Mouse (Mus musculus) limb, embryonic 14.5 days (tissue): ENCODE data around the gene Aldh1a3. TPM values are rescaled to one million over a fixed set of nuclear protein-coding genes. Genes with fewer than 3 reads are reported as not detected.
A peak's percentile ranks its signal among the peaks of the same experiment; 100 is the strongest.

Experiments
- ATAC-seq: fragments of 200-750 bp; cut with Nextera tagmentation; 2 replicates; pipeline ENCODE4 v1.8.0; 2017; ENCODE audit warnings: low read depth, moderate number of reproducible peaks, moderate TSS enrichment; ENCODE audit not compliant: low FRiP score
- DNase-seq: peaks from one replicate; pipeline ENCODE4 v3.0.0-alpha.2; 2015; ENCODE audit warnings: low spot score
- H3K27ac ChIP-seq: fragments of 300-500 bp; sonication (generic); replicated peaks from 2 replicates; pipeline ENCODE4 v1.5.1; 2014; ENCODE audit warnings: low read depth, mild to moderate bottlenecking, low read length, moderate library complexity, mixed read lengths
- H3K27me3 ChIP-seq: fragments of 300-500 bp; sonication (generic); 2 replicates; pipeline ENCODE4 v1.6.1; 2014; ENCODE audit warnings: low read length, mixed read lengths; ENCODE audit not compliant: control insufficient read depth, insufficient read depth
- H3K36me3 ChIP-seq: fragments of 300-500 bp; sonication (generic); 2 replicates; pipeline ENCODE4 v1.6.1; 2014; ENCODE audit warnings: mild to moderate bottlenecking, low read length, moderate library complexity, mixed read lengths; ENCODE audit not compliant: control insufficient read depth, insufficient read depth
- H3K4me1 ChIP-seq: fragments of 300-500 bp; sonication (generic); 2 replicates; pipeline ENCODE4 v1.6.1; 2014; ENCODE audit warnings: antibody characterized with exemption, low read length, mixed read lengths; ENCODE audit not compliant: control insufficient read depth, insufficient read depth
- H3K4me2 ChIP-seq: fragments of 300-500 bp; sonication (generic); replicated peaks from 2 replicates; pipeline ENCODE4 v1.6.1; 2014; ENCODE audit warnings: low read depth, mild to moderate bottlenecking, low read length, moderate library complexity; ENCODE audit not compliant: severe bottlenecking
- H3K4me3 ChIP-seq: fragments of 300-500 bp; sonication (generic); replicated peaks from 2 replicates; pipeline ENCODE4 v1.5.1; 2014; ENCODE audit warnings: low read length
- H3K9ac ChIP-seq: fragments of 300-500 bp; sonication (generic); 2 replicates; pipeline ENCODE4 v1.6.1; 2014; ENCODE audit warnings: mild to moderate bottlenecking, low read depth, low read length, moderate library complexity; ENCODE audit not compliant: severe bottlenecking
- H3K9me3 ChIP-seq: fragments of 300-500 bp; sonication (generic); 2 replicates; pipeline ENCODE4 v1.6.1; 2016; ENCODE audit warnings: low read length; ENCODE audit not compliant: control insufficient read depth
- POLR2A ChIP-seq: fragments of 200-500 bp; IDR thresholded peaks from 2 replicates; pipeline ENCODE4 v1.8.0; 2012; ENCODE audit warnings: inconsistent platforms, mild to moderate bottlenecking, moderate library complexity, borderline replicate concordance; ENCODE audit not compliant: insufficient read depth, insufficient read length; ENCODE audit errors: extremely low read depth
- WGBS: fragments of 180-500 bp; shearing (Covaris S2); extraction: QIAGEN DNeasy Blood & Tissue Kit; methylation state at CpG from one replicate; pipeline ENCODE4 v1.1.7; 2014; 5-methylcytosine and 5-hydroxymethylcytosine counted together
- microRNA-seq: library from miRNA; unstranded; fragments of <30 nt; microRNA quantifications from one replicate; pipeline ENCODE4, GENCODE M21; 2016
- polyA plus RNA-seq, 2 experiments: library from polyadenylated mRNA; depleted of rRNA in 1 of 2; stranded (reverse) in 1 of 2; unstranded in 1 of 2; fragments of >200 nt; fragmentation: Nextera tagmentation in 1 of 2; extraction: Ambion mirVana in 1 of 2; gene quantifications; 2 replicates each; pipeline versions ENCODE4 v1.2.1 to v1.2.3; 2012 to 2014

Gene Aldh1a3
- polyA plus RNA-seq, 2 experiments, result 8.1 to 10.2 TPM

DNA sequence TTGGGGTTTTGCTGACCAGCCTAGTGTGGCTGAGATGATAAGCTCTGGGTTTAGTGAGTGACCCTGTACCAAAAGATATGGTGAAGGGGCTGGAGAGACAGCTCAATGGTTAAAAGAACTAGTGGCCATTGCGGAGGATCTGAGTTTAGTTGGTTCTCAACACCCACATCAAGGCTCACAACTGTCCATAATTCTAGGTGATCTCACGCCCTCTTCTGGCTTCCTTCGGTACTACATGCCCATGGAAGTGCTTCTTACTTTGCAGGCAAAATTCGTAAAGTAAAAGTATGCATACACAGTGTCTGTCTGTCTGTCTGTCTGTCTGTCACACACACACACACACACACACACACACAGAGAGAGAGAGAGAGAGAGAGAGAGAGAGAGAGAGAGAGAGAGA is 85.0 kb downstream of the Aldh1a3 start:
- DNase-seq (peak; percentile 56), ATAC-seq (no peak)
- Histone ChIP-seq H3K27me3 (no peaks in the 10 kb centered on the region), H3K9me3 (no peaks in the 10 kb centered on the region), H3K36me3 (no peaks in the 10 kb centered on the region), H3K27ac (no peak overlapping the region), H3K9ac (no peak overlapping the region), H3K4me3 (no peak overlapping the region), H3K4me2 (no peak overlapping the region), H3K4me1 (peaks cover 15% of the 10 kb centered on the region)
- no peak for TF ChIP-seq POLR2A
- 48% methylated on average over 4 of the region's 4 CpGs for WGBS

Small RNA genes within 50 kb of the gene (microRNA-seq; reads per million reads assigned to microRNA genes)
- not detected for gene Mir7057

Other genes starting within 250 kb of the Aldh1a3 start
- gene Gm10974, start 61.6 kb downstream of the Aldh1a3 start, polyA plus RNA-seq (2012; rRNA removed), result not detected in 2 replicates
- not detected in 2 replicates for gene Gm10974, start 61.6 kb downstream of the Aldh1a3 start, polyA plus RNA-seq (2014; fragmentation: Nextera tagmentation; extraction: Ambion mirVana)
- 15.3 and 16.1 TPM in 2 replicates for gene Lrrk1, start 39.2 kb downstream of the Aldh1a3 start, polyA plus RNA-seq (2012; rRNA removed)
- 13.1 and 14.4 TPM in 2 replicates for gene Lrrk1, start 39.2 kb downstream of the Aldh1a3 start, polyA plus RNA-seq (2014; fragmentation: Nextera tagmentation; extraction: Ambion mirVana)